Mouse (Mus musculus): Measurements from ENCODE around the gene Smpd3. TPM values are rescaled to one million over a fixed set of nuclear protein-coding genes. Genes with fewer than 3 reads are reported as not detected.
A peak's percentile ranks its signal among the peaks of the same experiment; 100 is the strongest.

The Smpd3 gene
- polyA plus RNA-seq, 1 experiment from 2014 or later = 2.9 TPM

DNA sequence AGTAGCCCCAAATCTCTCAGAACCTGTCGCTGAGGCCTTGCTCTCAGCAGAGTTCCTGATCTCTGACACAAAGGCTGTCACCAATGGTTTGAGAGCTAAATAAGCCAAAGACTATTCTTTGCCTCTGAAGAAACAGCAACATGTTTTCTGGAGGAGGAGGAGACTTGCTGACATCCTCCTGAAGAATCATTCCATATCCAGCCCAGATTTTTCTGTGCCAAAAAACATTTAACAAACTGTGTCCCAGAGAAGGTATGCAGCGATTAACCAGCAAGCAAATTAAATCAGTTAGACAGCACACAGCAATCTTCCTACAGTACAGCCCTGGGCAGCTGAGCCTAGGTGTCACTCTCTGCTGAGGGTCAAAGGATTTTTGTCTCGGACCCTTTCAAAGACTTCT is 64.3 kb downstream of the Smpd3 start:
- Histone ChIP-seq H3K27ac (ENCODE audit: low read length) (no peak overlapping the region), H3K4me1 (ENCODE audit: control insufficient read depth, insufficient read depth, low read length) (peaks cover 35% of the 10 kb centered on the region), H3K9me3 (replicated peaks; ENCODE audit: control insufficient read depth, low read length) (no peaks in the 10 kb centered on the region), H3K9ac (ENCODE audit: low read length) (no peak overlapping the region), H3K36me3 (ENCODE audit: control insufficient read depth, insufficient read depth) (no peaks in the 10 kb centered on the region), H3K4me3 (ENCODE audit: low read length) (no peak overlapping the region), H3K4me2 (ENCODE audit: low read depth, low read length) (no peak overlapping the region), H3K27me3 (ENCODE audit: control insufficient read depth, insufficient read depth, low read length) (no peaks in the 10 kb centered on the region)
- no peak for ATAC-seq (replicated peaks; ENCODE audit: extremely low read depth, insufficient read depth, low FRiP score)
- WGBS = 75% methylated on average over 3 of the region's 3 CpGs

DNA sequence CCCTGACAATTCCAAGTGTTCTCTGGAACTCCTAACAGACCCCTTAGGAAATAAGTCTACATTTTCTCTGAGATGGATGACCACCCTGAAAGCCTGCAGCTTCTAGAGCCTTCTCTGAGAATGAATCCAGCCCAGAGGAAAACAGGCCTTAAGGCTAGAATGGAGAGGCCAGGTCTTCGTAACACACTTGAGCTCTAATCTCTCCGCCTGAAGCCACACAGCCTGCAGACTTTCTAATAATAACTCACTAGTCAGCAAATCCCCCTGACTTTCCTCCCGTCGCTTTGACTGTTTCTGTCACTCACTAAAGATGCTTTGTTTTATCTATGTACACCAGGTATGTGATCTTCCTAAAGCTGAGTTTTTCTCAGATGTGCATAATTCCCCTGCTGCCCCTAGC is 66.4 kb downstream of the Smpd3 start:
- Histone ChIP-seq H3K27ac (ENCODE audit: low read length) (peak overlapping the region; percentile 66), H3K9me3 (replicated peaks; ENCODE audit: control insufficient read depth, low read length) (no peaks in the 10 kb centered on the region), H3K9ac (ENCODE audit: low read length) (no peak overlapping the region), H3K4me1 (ENCODE audit: control insufficient read depth, insufficient read depth, low read length) (peaks cover 35% of the 10 kb centered on the region), H3K27me3 (ENCODE audit: control insufficient read depth, insufficient read depth, low read length) (no peaks in the 10 kb centered on the region), H3K4me3 (ENCODE audit: low read length) (no peak overlapping the region), H3K4me2 (ENCODE audit: low read depth, low read length) (peak overlapping the region; percentile 20; the same call in 1 of the 2 replicates), H3K36me3 (ENCODE audit: control insufficient read depth, insufficient read depth) (no peaks in the 10 kb centered on the region)
- WGBS = 23% methylated on average over 4 of the region's 4 CpGs
- ATAC-seq (replicated peaks; ENCODE audit: extremely low read depth, insufficient read depth, low FRiP score) = no peak; the same call in 1 of the 2 replicates

DNA sequence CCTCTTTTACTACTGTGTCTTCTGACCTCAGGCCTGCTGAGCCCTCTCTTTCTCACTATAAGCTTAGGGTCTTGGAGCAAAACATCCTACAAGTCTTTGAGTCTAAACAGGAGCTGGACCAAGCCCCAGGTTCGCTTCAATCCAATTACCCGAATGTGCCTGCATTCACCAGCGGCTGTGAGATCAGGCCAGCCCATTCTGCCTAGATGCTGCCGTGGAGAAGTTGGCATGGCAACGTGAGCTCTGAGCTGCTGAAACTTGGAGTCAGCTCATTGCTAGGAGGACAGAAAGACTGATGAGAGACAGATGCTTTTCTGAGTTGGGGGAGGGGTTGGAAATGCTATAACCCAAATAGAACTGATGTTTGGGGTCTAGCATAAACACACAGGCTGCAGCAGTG is 67.0 kb downstream of the Smpd3 start:
- Histone ChIP-seq H3K4me3 (ENCODE audit: low read length) (no peak overlapping the region), H3K27ac (ENCODE audit: low read length) (peak overlapping the region; percentile 66; the same call in 1 of the 2 replicates), H3K9ac (ENCODE audit: low read length) (no peak overlapping the region), H3K36me3 (ENCODE audit: control insufficient read depth, insufficient read depth) (no peaks in the 10 kb centered on the region), H3K9me3 (replicated peaks; ENCODE audit: control insufficient read depth, low read length) (no peaks in the 10 kb centered on the region), H3K27me3 (ENCODE audit: control insufficient read depth, insufficient read depth, low read length) (no peaks in the 10 kb centered on the region), H3K4me1 (ENCODE audit: control insufficient read depth, insufficient read depth, low read length) (peaks cover 35% of the 10 kb centered on the region), H3K4me2 (ENCODE audit: low read depth, low read length) (no peak overlapping the region)
- no peak for ATAC-seq (replicated peaks; ENCODE audit: extremely low read depth, insufficient read depth, low FRiP score)
- WGBS = 39% methylated on average over 5 of the region's 5 CpGs

DNA sequence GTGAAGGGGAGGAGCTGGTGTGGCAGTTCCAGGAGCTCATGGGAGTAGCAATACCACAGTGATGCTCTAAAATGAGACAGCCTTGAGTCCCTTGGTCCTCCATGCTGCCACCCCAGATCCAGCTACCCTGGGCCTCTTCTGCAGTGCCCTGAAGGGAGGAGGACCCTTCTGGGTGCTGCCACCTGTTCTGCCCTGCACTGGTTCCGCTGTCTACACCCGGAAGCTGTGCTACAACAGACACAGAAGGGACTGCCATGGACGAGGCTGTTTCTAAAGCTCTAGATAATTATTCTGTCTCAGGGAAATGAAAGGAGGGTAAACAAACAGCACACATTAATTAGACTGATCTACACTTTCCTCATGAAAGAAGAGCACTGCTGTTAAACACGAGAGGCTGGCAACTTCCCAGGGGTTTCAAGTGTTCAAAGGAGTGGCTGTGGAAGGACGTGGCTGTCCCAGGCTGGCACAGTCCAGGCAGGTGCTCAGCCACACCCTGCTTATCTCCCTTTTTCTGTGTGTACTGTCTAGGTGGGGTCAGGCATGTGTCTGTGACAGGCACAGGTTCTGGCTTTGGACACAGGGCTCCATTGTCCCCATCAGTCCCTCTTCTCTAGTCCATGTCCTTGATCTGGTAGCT is 69.0 kb downstream of the Smpd3 start:
- H3K36me3 ChIP-seq (ENCODE audit: control insufficient read depth, insufficient read depth) = no peaks in the 10 kb centered on the region
- no peaks in the 10 kb centered on the region for H3K27me3 ChIP-seq (ENCODE audit: control insufficient read depth, insufficient read depth, low read length)

DNA sequence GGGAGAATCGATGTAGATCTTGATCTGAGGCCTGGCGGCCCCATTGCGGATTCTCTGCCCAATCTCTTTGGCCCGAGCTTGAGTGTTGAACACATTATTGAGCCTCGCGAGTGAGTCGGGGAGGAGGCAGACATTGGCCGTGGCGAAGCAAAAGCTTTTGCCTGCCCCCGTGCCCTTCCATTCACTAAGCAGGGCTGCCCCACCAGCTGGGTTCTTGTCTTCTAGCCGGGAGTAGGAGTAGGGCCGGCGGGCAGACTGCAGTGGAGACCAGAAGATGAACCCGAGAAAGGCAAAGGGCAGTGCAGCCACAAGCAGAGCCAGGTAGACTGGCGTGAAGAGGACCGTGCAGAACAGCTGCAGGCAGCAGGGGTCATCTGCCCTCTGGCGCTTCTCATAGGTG is 72.4 kb downstream of the Smpd3 start:
- no peak overlapping the region for H3K4me3 ChIP-seq (ENCODE audit: low read length)
- no peak overlapping the region for H3K27ac ChIP-seq (ENCODE audit: low read length)
- ATAC-seq (replicated peaks; ENCODE audit: extremely low read depth, insufficient read depth, low FRiP score) = no peak
- no peaks in the 10 kb centered on the region for H3K27me3 ChIP-seq (ENCODE audit: control insufficient read depth, insufficient read depth, low read length)
- 85% methylated on average over 17 of the region's 17 CpGs for WGBS
- H3K36me3 ChIP-seq (ENCODE audit: control insufficient read depth, insufficient read depth) = no peaks in the 10 kb centered on the region
- no peaks in the 10 kb centered on the region for H3K9me3 ChIP-seq (replicated peaks; ENCODE audit: control insufficient read depth, low read length)
- no peak overlapping the region for H3K9ac ChIP-seq (ENCODE audit: low read length)
- no peak overlapping the region for H3K4me2 ChIP-seq (ENCODE audit: low read depth, low read length)
- peaks cover 25% of the 10 kb centered on the region for H3K4me1 ChIP-seq (ENCODE audit: control insufficient read depth, insufficient read depth, low read length)

More for the DNA sequence above, 69.0 kb downstream of the Smpd3 start:
- H3K9ac ChIP-seq (ENCODE audit: low read length) = no peak overlapping the region
- no peak overlapping the region for H3K4me2 ChIP-seq (ENCODE audit: low read depth, low read length)
- H3K4me3 ChIP-seq (ENCODE audit: low read length) = no peak overlapping the region
- peak; percentile 26; the same call in 1 of the 2 replicates for ATAC-seq (replicated peaks; ENCODE audit: extremely low read depth, insufficient read depth, low FRiP score)
- WGBS = 54% methylated on average over 5 of the region's 5 CpGs
- no peaks in the 10 kb centered on the region for H3K9me3 ChIP-seq (replicated peaks; ENCODE audit: control insufficient read depth, low read length)
- no peak overlapping the region for H3K27ac ChIP-seq (ENCODE audit: low read length)
- peaks cover 35% of the 10 kb centered on the region for H3K4me1 ChIP-seq (ENCODE audit: control insufficient read depth, insufficient read depth, low read length)

DNA sequence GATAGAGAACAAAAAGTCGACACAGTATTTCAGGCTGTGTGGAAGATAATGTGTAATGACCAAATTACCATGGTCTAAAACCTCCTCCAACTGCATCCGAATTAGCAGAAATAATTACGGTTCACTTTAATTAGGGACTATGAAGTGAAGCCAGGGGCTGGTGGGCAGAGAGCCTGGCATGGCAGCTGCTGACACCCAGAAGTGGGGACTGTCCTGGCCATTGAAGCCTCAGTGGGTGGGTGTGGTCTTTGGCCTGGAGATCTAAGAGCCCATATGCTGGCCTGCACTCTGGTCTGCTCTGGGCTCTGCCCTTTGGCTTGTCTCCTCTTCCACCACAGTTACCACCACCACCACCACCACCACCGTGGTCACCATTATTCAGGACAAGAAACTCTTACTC is 73.9 kb downstream of the Smpd3 start:
- H3K9ac ChIP-seq (ENCODE audit: low read length) = no peak overlapping the region
- no peaks in the 10 kb centered on the region for H3K27me3 ChIP-seq (ENCODE audit: control insufficient read depth, insufficient read depth, low read length)
- H3K4me1 ChIP-seq (ENCODE audit: control insufficient read depth, insufficient read depth, low read length) = peaks cover 11% of the 10 kb centered on the region
- H3K4me3 ChIP-seq (ENCODE audit: low read length) = no peak overlapping the region
- no peaks in the 10 kb centered on the region for H3K9me3 ChIP-seq (replicated peaks; ENCODE audit: control insufficient read depth, low read length)
- no peak overlapping the region for H3K4me2 ChIP-seq (ENCODE audit: low read depth, low read length)
- no peaks in the 10 kb centered on the region for H3K36me3 ChIP-seq (ENCODE audit: control insufficient read depth, insufficient read depth)
- WGBS = 84% methylated on average over 4 of the region's 4 CpGs
- no peak for ATAC-seq (replicated peaks; ENCODE audit: extremely low read depth, insufficient read depth, low FRiP score)
- H3K27ac ChIP-seq (ENCODE audit: low read length) = no peak overlapping the region

DNA sequence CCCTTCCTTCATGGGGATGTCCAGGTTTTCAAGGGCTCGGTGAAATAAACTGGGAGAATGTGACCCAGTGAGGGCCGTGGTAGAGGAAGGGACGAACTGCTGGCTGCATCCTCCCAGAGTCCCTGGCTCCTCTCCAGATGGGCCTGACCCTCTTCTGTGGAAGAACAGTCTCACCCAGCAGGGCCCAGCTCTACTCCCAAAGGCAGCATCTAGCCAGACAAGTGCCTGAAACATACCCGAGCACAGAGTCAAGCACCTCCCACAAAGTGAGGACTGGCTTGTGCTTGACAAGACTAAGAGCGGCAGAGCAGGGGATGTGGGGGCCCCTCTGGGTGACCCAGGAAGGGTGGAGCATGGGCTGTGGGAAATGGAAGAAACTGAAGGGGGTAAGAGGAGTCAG is 75.4 kb downstream of the Smpd3 start:
- 22% methylated on average over 5 of the region's 5 CpGs for WGBS
- Histone ChIP-seq H3K36me3 (ENCODE audit: control insufficient read depth, insufficient read depth) (no peaks in the 10 kb centered on the region), H3K27me3 (ENCODE audit: control insufficient read depth, insufficient read depth, low read length) (no peaks in the 10 kb centered on the region), H3K4me3 (ENCODE audit: low read length) (no peak overlapping the region), H3K9me3 (replicated peaks; ENCODE audit: control insufficient read depth, low read length) (no peaks in the 10 kb centered on the region), H3K4me2 (ENCODE audit: low read depth, low read length) (no peak overlapping the region), H3K4me1 (ENCODE audit: control insufficient read depth, insufficient read depth, low read length) (peaks cover 9% of the 10 kb centered on the region), H3K9ac (ENCODE audit: low read length) (no peak overlapping the region), H3K27ac (ENCODE audit: low read length) (no peak overlapping the region)
- peak; percentile 60; the same call in 1 of the 2 replicates for ATAC-seq (replicated peaks; ENCODE audit: extremely low read depth, insufficient read depth, low FRiP score)

DNA sequence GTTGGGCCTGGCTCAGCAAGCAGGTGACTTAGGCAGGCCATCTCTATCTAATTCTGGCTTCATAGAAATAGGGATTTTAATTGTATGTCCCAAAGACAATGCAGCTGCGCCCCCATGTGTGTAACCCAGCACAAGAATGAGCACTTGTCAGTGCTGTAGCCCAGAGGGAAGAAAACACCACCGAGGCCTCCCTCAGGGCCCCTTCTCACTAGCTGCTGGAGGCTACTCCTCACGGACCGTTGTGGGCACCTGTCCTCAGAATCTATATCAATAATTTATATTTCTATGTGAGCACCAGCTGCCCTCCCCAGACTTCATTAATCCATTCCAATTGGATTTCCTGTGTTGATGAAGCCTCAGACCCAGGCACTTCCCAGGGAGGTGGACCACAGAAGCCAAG is 76.9 kb downstream of the Smpd3 start:
- H3K36me3 ChIP-seq (ENCODE audit: control insufficient read depth, insufficient read depth) = no peaks in the 10 kb centered on the region; the same call in 1 of the 2 replicates
- H3K9me3 ChIP-seq (replicated peaks; ENCODE audit: control insufficient read depth, low read length) = no peaks in the 10 kb centered on the region
- H3K27ac ChIP-seq (ENCODE audit: low read length) = no peak overlapping the region
- WGBS = 92% methylated on average over 4 of the region's 4 CpGs
- ATAC-seq (replicated peaks; ENCODE audit: extremely low read depth, insufficient read depth, low FRiP score) = no peak
- peaks cover 10% of the 10 kb centered on the region for H3K4me1 ChIP-seq (ENCODE audit: control insufficient read depth, insufficient read depth, low read length)
- no peak overlapping the region for H3K4me2 ChIP-seq (ENCODE audit: low read depth, low read length)
- H3K27me3 ChIP-seq (ENCODE audit: control insufficient read depth, insufficient read depth, low read length) = no peaks in the 10 kb centered on the region
- no peak overlapping the region for H3K9ac ChIP-seq (ENCODE audit: low read length)
- H3K4me3 ChIP-seq (ENCODE audit: low read length) = no peak overlapping the region

DNA sequence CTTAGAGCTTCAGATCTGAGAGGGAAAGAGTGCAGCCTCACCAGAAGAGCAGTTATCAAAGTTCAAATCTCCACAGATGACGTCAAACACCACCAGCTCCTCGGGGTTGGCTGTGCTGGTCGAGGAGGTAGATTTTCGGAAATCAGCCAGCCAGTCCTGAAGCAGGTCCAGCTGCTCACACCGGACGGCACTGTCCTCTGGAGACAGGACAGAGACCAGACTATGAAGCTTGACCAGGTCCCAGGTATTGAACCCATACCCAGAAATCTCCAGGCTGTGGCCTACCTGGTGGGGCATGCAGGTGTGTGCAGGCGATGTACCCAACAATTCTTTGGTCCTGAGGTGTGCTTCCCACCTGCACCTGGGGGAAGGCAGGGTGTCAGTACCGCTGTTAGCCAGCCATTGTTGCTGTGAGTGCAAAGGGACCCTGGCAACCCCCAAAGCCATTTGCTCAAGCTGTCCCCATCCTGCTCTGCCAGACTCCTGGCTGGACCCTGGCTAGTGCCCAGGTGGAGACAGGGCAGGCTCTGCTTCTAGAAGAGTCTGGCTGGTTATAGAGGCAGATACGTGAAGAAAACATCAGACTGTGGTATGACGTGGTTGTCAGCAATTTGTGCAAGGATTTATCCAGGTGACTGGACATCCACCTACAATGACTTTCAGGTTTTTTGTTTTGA is 78.1 kb downstream of the Smpd3 start:
- Histone ChIP-seq H3K27me3 (ENCODE audit: control insufficient read depth, insufficient read depth, low read length) (no peaks in the 10 kb centered on the region), H3K4me3 (ENCODE audit: low read length) (no peak overlapping the region), H3K36me3 (ENCODE audit: control insufficient read depth, insufficient read depth) (no peaks in the 10 kb centered on the region; the same call in 1 of the 2 replicates), H3K4me1 (ENCODE audit: control insufficient read depth, insufficient read depth, low read length) (peaks cover 10% of the 10 kb centered on the region), H3K9me3 (replicated peaks; ENCODE audit: control insufficient read depth, low read length) (no peaks in the 10 kb centered on the region), H3K9ac (ENCODE audit: low read length) (no peak overlapping the region), H3K27ac (ENCODE audit: low read length) (no peak overlapping the region), H3K4me2 (ENCODE audit: low read depth, low read length) (no peak overlapping the region)
- ATAC-seq (replicated peaks; ENCODE audit: extremely low read depth, insufficient read depth, low FRiP score) = no peak
- 84% methylated on average over 10 of the region's 10 CpGs for WGBS

All from heart, embryonic 16.5 days (tissue).